Mouse (Mus musculus): ENCODE results near the gene B3galt6. TPM values are rescaled to one million over a fixed set of nuclear protein-coding genes. Genes with fewer than 3 reads are reported as not detected.

Gene B3galt6
- 21.2 and 21.6 TPM in 2 replicates for polyA plus RNA-seq (2012; rRNA removed)

GRCm38 (mm10) chr4:155992241-155992905 is at the start of gene B3galt6, which contains the start of gene Sdf4:
TSS of gene B3galt6 (minus strand) at chr4:155992649.
TSS of gene Sdf4 (plus strand) at chr4:155992872.

GRCm38 (mm10) chr4:156026013-156026412 is 33.6 kb upstream of the B3galt6 start, which contains the start of gene Tnfrsf18:
TSS of gene Tnfrsf18 (plus strand) at chr4:156026164.

GRCm38 (mm10) chr4:156013637-156014036 is 21.2 kb upstream of the B3galt6 start, which contains the start of gene Tnfrsf4:
TSS of gene Tnfrsf4 (plus strand) at chr4:156013843.

GRCm38 (mm10) chr4:155962167-155962971 is 30.1 kb downstream of the B3galt6 start, which contains the start of gene C1qtnf12:
TSS of gene C1qtnf12 (plus strand) at chr4:155962318.

DNA sequence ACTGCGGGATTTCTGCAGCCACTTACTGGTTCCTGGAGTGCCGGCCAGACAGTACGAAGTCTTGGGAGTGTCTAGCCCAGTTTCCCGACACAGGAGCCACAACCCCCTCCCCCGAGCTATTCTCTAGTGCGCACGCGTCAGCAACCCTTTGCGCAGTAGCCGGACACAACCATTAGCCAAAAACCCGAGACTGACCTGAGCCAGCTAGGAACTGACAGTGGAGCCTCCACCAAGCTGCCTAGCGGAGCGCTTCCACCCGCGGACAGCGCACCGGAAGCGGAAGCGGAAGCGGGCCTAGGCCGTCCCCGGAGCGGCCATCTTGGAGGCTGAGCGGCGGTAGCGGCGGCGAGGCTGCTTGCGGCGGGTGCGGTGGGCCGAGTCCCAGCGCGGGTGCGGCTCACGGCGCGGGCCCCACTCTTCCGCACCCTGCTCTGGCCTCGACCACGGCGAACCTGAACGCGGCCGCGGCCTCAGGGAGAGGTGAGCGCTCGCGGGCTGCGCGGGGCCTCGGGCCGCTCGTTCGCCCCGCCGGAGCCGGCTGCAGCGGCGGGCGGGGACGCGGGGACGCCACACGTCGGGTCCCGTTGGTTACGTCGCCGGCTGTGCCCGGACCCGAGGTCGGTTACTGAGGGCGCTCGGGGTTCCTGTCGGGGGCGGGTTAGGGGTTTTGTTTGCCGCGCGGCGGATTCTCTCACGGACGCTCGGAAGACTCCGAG is 48.8 kb downstream of the B3galt6 start, which contains the start of gene Ube2j2:
Gene Ube2j2 (plus strand): TSS at position 298 of the 716 bp plus-strand sequence.

Other genes starting within 250 kb of the B3galt6 start
- gene Atad3a, start 231.6 kb downstream of the B3galt6 start, polyA plus RNA-seq (2012; rRNA removed) = 107 and 111 TPM in 2 replicates
- 28.3 and 29.3 TPM in 2 replicates for gene Vwa1, start 218.0 kb downstream of the B3galt6 start, polyA plus RNA-seq (2012; rRNA removed)
- gene Tmem88b, start 206.8 kb downstream of the B3galt6 start, polyA plus RNA-seq (2012; rRNA removed) = 1.6 and 1.7 TPM in 2 replicates
- not detected in 2 replicates for gene Ankrd65, start 202.2 kb downstream of the B3galt6 start, polyA plus RNA-seq (2012; rRNA removed)
- gene Mrpl20, start 189.8 kb downstream of the B3galt6 start, polyA plus RNA-seq (2012; rRNA removed) = 131 and 143 TPM in 2 replicates
- 187 and 201 TPM in 2 replicates for gene Ccnl2, start 180.2 kb downstream of the B3galt6 start, polyA plus RNA-seq (2012; rRNA removed)
- gene Aurkaip1, start 161.4 kb downstream of the B3galt6 start, polyA plus RNA-seq (2012; rRNA removed) = 96.7 and 108 TPM in 2 replicates
- 30.7 and 42.0 TPM in 2 replicates for gene Mxra8, start 153.0 kb downstream of the B3galt6 start, polyA plus RNA-seq (2012; rRNA removed)
- 159 and 160 TPM in 2 replicates for gene Dvl1, start 145.2 kb downstream of the B3galt6 start, polyA plus RNA-seq (2012; rRNA removed)
- gene Tas1r3, start 129.3 kb downstream of the B3galt6 start, polyA plus RNA-seq (2012; rRNA removed) = 0.44 and 0.55 TPM in 2 replicates
- gene Cptp, start 123.2 kb downstream of the B3galt6 start, polyA plus RNA-seq (2012; rRNA removed) = 21.7 and 24.1 TPM in 2 replicates
- gene Ints11, start 123.1 kb downstream of the B3galt6 start, polyA plus RNA-seq (2012; rRNA removed) = 67.9 and 73.7 TPM in 2 replicates
- gene Pusl1, start 100.9 kb downstream of the B3galt6 start, polyA plus RNA-seq (2012; rRNA removed) = 92.1 and 92.2 TPM in 2 replicates
- gene Acap3, start 100.8 kb downstream of the B3galt6 start, polyA plus RNA-seq (2012; rRNA removed) = 112 and 119 TPM in 2 replicates
- 113 and 114 TPM in 2 replicates for gene Ube2j2, start 48.8 kb downstream of the B3galt6 start, polyA plus RNA-seq (2012; rRNA removed)
- 7.5 and 10.5 TPM in 2 replicates for gene C1qtnf12, start 30.3 kb downstream of the B3galt6 start, polyA plus RNA-seq (2012; rRNA removed)
- 45.4 and 46.3 TPM in 2 replicates for gene Sdf4, start 223 bp upstream of the B3galt6 start, polyA plus RNA-seq (2012; rRNA removed)
- gene Tnfrsf4, start 21.2 kb upstream of the B3galt6 start, polyA plus RNA-seq (2012; rRNA removed) = 2.2 and 2.8 TPM in 2 replicates
- gene Tnfrsf18, start 33.5 kb upstream of the B3galt6 start, polyA plus RNA-seq (2012; rRNA removed) = 0.09 and 0.19 TPM in 2 replicates
- gene Ttll10, start 66.8 kb upstream of the B3galt6 start, polyA plus RNA-seq (2012; rRNA removed) = 0.07 and 0.16 TPM in 2 replicates
- gene 9430015G10Rik, start 117.3 kb upstream of the B3galt6 start, polyA plus RNA-seq (2012; rRNA removed) = 58.5 and 59.2 TPM in 2 replicates
- 1.7 and 1.8 TPM in 2 replicates for gene Rnf223, start 137.9 kb upstream of the B3galt6 start, polyA plus RNA-seq (2012; rRNA removed)
- 344 and 369 TPM in 2 replicates for gene Agrn, start 204.8 kb upstream of the B3galt6 start, polyA plus RNA-seq (2012; rRNA removed)
- 7.0 and 10.5 TPM in 2 replicates for gene Isg15, start 208.2 kb upstream of the B3galt6 start, polyA plus RNA-seq (2012; rRNA removed)
- gene AW011738, start 210.7 kb upstream of the B3galt6 start, polyA plus RNA-seq (2012; rRNA removed) = 2.9 and 3.3 TPM in 2 replicates
- 1.1 and 1.4 TPM in 2 replicates for gene Perm1, start 223.2 kb upstream of the B3galt6 start, polyA plus RNA-seq (2012; rRNA removed)
- 88.6 and 93.7 TPM in 2 replicates for gene Plekhn1, start 242.2 kb upstream of the B3galt6 start, polyA plus RNA-seq (2012; rRNA removed)
- gene Noc2l, start 243.4 kb upstream of the B3galt6 start, polyA plus RNA-seq (2012; rRNA removed) = 110 and 113 TPM in 2 replicates

Data from central nervous system, embryonic 18 days (tissue).